Mouse (Mus musculus) erythroblast, adult 5-6 weeks (primary cell): ENCODE results near the gene Dolk. TPM values are rescaled to one million over a fixed set of nuclear protein-coding genes. Genes with fewer than 3 reads are reported as not detected.

Source experiments
- ATAC-seq: replicated peaks from 2 replicates; pipeline ENCODE4 v1.8.0; 2016; ENCODE audit warnings: moderate number of reproducible peaks, mild to moderate bottlenecking, moderate TSS enrichment, inconsistent platforms; ENCODE audit not compliant: poor library complexity, low FRiP score, severe bottlenecking
- total RNA-seq, 2 experiments: library from RNA; stranded (forward) in 1 of 2; stranded (reverse) in 1 of 2; fragments of 150-400 nt in 1 of 2; fragments of 200-764, 138-1000 nt in 1 of 2; gene quantifications; 2 replicates each; pipeline versions ENCODE4 v1.2.3 to v1.2.4; 2015 to 2017; ENCODE audit warnings: low replicate concordance in 2 of 2

Gene Dolk
- total RNA-seq, 2 experiments from 2014 or later, result 1.2 to 3.0 TPM

GRCm38 (mm10) chr2:30269241-30269990 is 16.7 kb downstream of the Dolk start:
- no peak for ATAC-seq

GRCm38 (mm10) chr2:30268371-30268770 is 17.8 kb downstream of the Dolk start:
- ATAC-seq, result no peak

GRCm38 (mm10) chr2:30267466-30267865 is 18.7 kb downstream of the Dolk start:
- no peak for ATAC-seq

GRCm38 (mm10) chr2:30266392-30266941 is 19.7 kb downstream of the Dolk start:
- ATAC-seq, result no peak

GRCm38 (mm10) chr2:30265767-30266253 is 20.3 kb downstream of the Dolk start, which contains the start of gene Phyhd1:
TSS of gene Phyhd1 (plus strand) at chr2:30266203.
- ATAC-seq, result no peak

GRCm38 (mm10) chr2:30264671-30265519 is 21.2 kb downstream of the Dolk start:
- ATAC-seq, result no peak

- no peak for ATAC-seq
Observed at GRCm38 (mm10) chr2:30263811-30264210, 22.3 kb downstream of the Dolk start.

- ATAC-seq, result no peak
Observed at GRCm38 (mm10) chr2:30262840-30263441, 23.2 kb downstream of the Dolk start.

GRCm38 (mm10) chr2:30261921-30262839 is 24.0 kb downstream of the Dolk start:
- ATAC-seq, result no peak

- ATAC-seq, result no peak
Observed at GRCm38 (mm10) chr2:30261064-30261736, 24.9 kb downstream of the Dolk start.

GRCm38 (mm10) chr2:30259131-30260064 is 26.7 kb downstream of the Dolk start:
- no peak for ATAC-seq

- no peak for ATAC-seq
Observed at GRCm38 (mm10) chr2:30258600-30258999, 27.5 kb downstream of the Dolk start.

GRCm38 (mm10) chr2:30257699-30258460 is 28.3 kb downstream of the Dolk start:
- no peak for ATAC-seq

- no peak for ATAC-seq
Observed at GRCm38 (mm10) chr2:30256616-30257350, 29.4 kb downstream of the Dolk start.

- ATAC-seq, result no peak
Observed at GRCm38 (mm10) chr2:30255631-30256395, 30.3 kb downstream of the Dolk start.
